Mouse (Mus musculus) central nervous system, embryonic 14 days (tissue): ENCODE results near the gene Zfyve16. TPM values are rescaled to one million over a fixed set of nuclear protein-coding genes. Genes with fewer than 3 reads are reported as not detected.

Source experiments
- polyA plus RNA-seq: library from polyadenylated mRNA; depleted of rRNA; stranded (reverse); fragments of >200 nt; gene quantifications from 2 replicates; pipeline ENCODE4 v1.2.3, GENCODE M21; 2012; rRNA removed

Gene Zfyve16
- polyA plus RNA-seq: 18.3 and 18.4 TPM in 2 replicates

GRCm38 (mm10) chr13:92530721-92531211 is at the start of gene Zfyve16:
Zfyve16 (minus strand) TSS chr13:92530868.

GRCm38 (mm10) chr13:92576072-92576471 is 45.4 kb upstream of the Zfyve16 start, which contains the start of gene Spz1:
Spz1 (minus strand) TSS chr13:92576172.

GRCm38 (mm10) chr13:92483852-92484463 is 46.7 kb downstream of the Zfyve16 start, which contains the start of gene Fam151b:
Fam151b (minus strand) TSS chr13:92484015.

Other genes starting within 250 kb of the Zfyve16 start
- gene Gm20379, start 224.9 kb downstream of the Zfyve16 start, polyA plus RNA-seq: not detected in 2 replicates
- 7.0 and 8.6 TPM in 2 replicates for gene Dhfr, start 176.1 kb downstream of the Zfyve16 start, polyA plus RNA-seq
- 29.6 and 34.3 TPM in 2 replicates for gene Msh3, start 175.9 kb downstream of the Zfyve16 start, polyA plus RNA-seq
- gene Ankrd34b, start 105.0 kb downstream of the Zfyve16 start, polyA plus RNA-seq: 1.7 and 2.1 TPM in 2 replicates
- 5.5 and 5.7 TPM in 2 replicates for gene Fam151b, start 46.9 kb downstream of the Zfyve16 start, polyA plus RNA-seq
- gene Spz1, start 45.3 kb upstream of the Zfyve16 start, polyA plus RNA-seq: not detected in 2 replicates
- 33.0 and 34.0 TPM in 2 replicates for gene Serinc5, start 80.2 kb upstream of the Zfyve16 start, polyA plus RNA-seq